Mouse (Mus musculus) midbrain, postnatal 0 days (tissue): ENCODE measurements around the gene Tsc22d2. TPM values are rescaled to one million over a fixed set of nuclear protein-coding genes. Genes with fewer than 3 reads are reported as not detected.

Source experiments
- ATAC-seq: fragments of 200-750 bp; cut with Nextera tagmentation; 2 replicates; pipeline ENCODE4 v1.8.0; 2017; ENCODE audit warnings: moderate number of reproducible peaks, mild to moderate bottlenecking, moderate TSS enrichment, moderate library complexity; ENCODE audit not compliant: low FRiP score
- DNase-seq: peaks from one replicate; pipeline ENCODE4 v3.0.0-alpha.2; 2015; ENCODE audit warnings: low spot score
- H3K27ac ChIP-seq: fragments of 300-500 bp; sonication (generic); 2 replicates; pipeline ENCODE4 v1.5.1; 2014; ENCODE audit warnings: low read depth, mild to moderate bottlenecking, low read length, mixed read lengths
- H3K27me3 ChIP-seq: fragments of 300-500 bp; sonication (generic); 2 replicates; pipeline ENCODE4 v1.6.1; 2014; ENCODE audit warnings: low read length, control low read depth, mixed read lengths; ENCODE audit not compliant: insufficient read depth
- H3K36me3 ChIP-seq: fragments of 300-500 bp; sonication (generic); 2 replicates; pipeline ENCODE4 v1.6.1; 2014; ENCODE audit warnings: low read length, control low read depth, mixed read lengths; ENCODE audit not compliant: insufficient read depth
- H3K4me1 ChIP-seq: fragments of 300-500 bp; sonication (generic); 2 replicates; pipeline ENCODE4 v1.6.1; 2014; ENCODE audit warnings: mild to moderate bottlenecking, control low read depth, antibody characterized with exemption, low read length, mixed read lengths; ENCODE audit not compliant: insufficient read depth
- H3K4me2 ChIP-seq: fragments of 300-500 bp; sonication (generic); 2 replicates; pipeline ENCODE4 v1.6.1; 2014; ENCODE audit warnings: low read depth, mild to moderate bottlenecking, low read length, mixed read lengths; ENCODE audit not compliant: poor library complexity, severe bottlenecking
- H3K4me3 ChIP-seq: fragments of 300-500 bp; sonication (generic); 2 replicates; pipeline ENCODE4 v1.5.1; 2014; ENCODE audit warnings: low read depth, mild to moderate bottlenecking, low read length, moderate library complexity
- H3K9ac ChIP-seq: fragments of 300-500 bp; sonication (generic); replicated peaks from 2 replicates; pipeline ENCODE4 v1.6.1; 2014; ENCODE audit warnings: mild to moderate bottlenecking, low read length, moderate library complexity, mixed read lengths; ENCODE audit not compliant: poor library complexity, severe bottlenecking
- H3K9me3 ChIP-seq: fragments of 300-500 bp; sonication (generic); 2 replicates; pipeline ENCODE4 v1.6.1; 2016; ENCODE audit warnings: low read length, control low read depth
- CTCF ChIP-seq: IDR thresholded peaks from 2 replicates; pipeline ENCODE4 v1.5.1; 2016; ENCODE audit warnings: antibody characterized with exemption, mild to moderate bottlenecking
- WGBS: fragments of 180-500 bp; shearing (Covaris S2); extraction: QIAGEN DNeasy Blood & Tissue Kit; methylation state at CpG from one replicate; pipeline ENCODE4 v1.1.7; 2014; 5-methylcytosine and 5-hydroxymethylcytosine counted together
- polyA plus RNA-seq: library from polyadenylated mRNA; unstranded; fragments of >200 nt; fragmentation: Nextera tagmentation; extraction: Ambion mirVana; gene quantifications from 2 replicates; pipeline ENCODE4 v1.2.1, GENCODE M21; 2015
- total RNA-seq: library from RNA; depleted of rRNA; stranded (reverse); fragments of >200 nt; gene quantifications from 2 replicates; pipeline ENCODE4 v1.2.3, GENCODE M21; 2014

Gene Tsc22d2
- total and polyA plus RNA-seq, 2 experiments from 2014 or later, result 11.7 to 40.3 TPM

- 63% methylated on average over 3 of the region's 3 CpGs for WGBS
- H3K36me3 ChIP-seq, result no peaks in the 10 kb centered on the region
- no peak overlapping the region for H3K4me2 ChIP-seq
- DNase-seq, result no peak
- ATAC-seq, result no peak
- H3K27me3 ChIP-seq, result no peaks in the 10 kb centered on the region
- H3K4me3 ChIP-seq, result no peak overlapping the region
- no peaks in the 10 kb centered on the region for H3K4me1 ChIP-seq
- H3K27ac ChIP-seq, result no peak overlapping the region
- no peaks in the 10 kb centered on the region for H3K9me3 ChIP-seq
- H3K9ac ChIP-seq, result no peak overlapping the region
- TF ChIP-seq CTCF, result no peak
Observed at GRCm38 (mm10) chr3:58399931-58400330, 14.6 kb upstream of the Tsc22d2 start.

GRCm38 (mm10) chr3:58411669-58412068 is 2.8 kb upstream of the Tsc22d2 start:
- no peak for TF ChIP-seq CTCF
- H3K4me3 ChIP-seq, result no peak overlapping the region
- DNase-seq (no peak), ATAC-seq (no peak)
- no peaks in the 10 kb centered on the region for H3K27me3 ChIP-seq
- H3K27ac ChIP-seq, result no peak overlapping the region
- no peaks in the 10 kb centered on the region; the same call in 1 of the 2 replicates for H3K4me1 ChIP-seq
- no peak overlapping the region for H3K9ac ChIP-seq
- H3K4me2 ChIP-seq, result no peak overlapping the region
- H3K9me3 ChIP-seq, result no peaks in the 10 kb centered on the region
- H3K36me3 ChIP-seq, result no peaks in the 10 kb centered on the region

- ATAC-seq, result no peak
- Histone ChIP-seq H3K4me1 (no peaks in the 10 kb centered on the region; the same call in 1 of the 2 replicates), H3K27ac (peak overlapping the region; percentile 95; the same call in 1 of the 2 replicates), H3K4me2 (peak overlapping the region; percentile 59), H3K9ac (peak overlapping the region; percentile 64), H3K36me3 (no peaks in the 10 kb centered on the region), H3K9me3 (no peaks in the 10 kb centered on the region), H3K4me3 (peak overlapping the region; percentile 73), H3K27me3 (no peaks in the 10 kb centered on the region)
- no peak for TF ChIP-seq CTCF
- DNase-seq, result no peak
- 43% methylated on average over 5 of the region's 5 CpGs for WGBS
Observed at GRCm38 (mm10) chr3:58413671-58414070, 844 bp upstream of the Tsc22d2 start.

- peak overlapping the region; percentile 73 for H3K4me3 ChIP-seq
- H3K27ac ChIP-seq, result peak overlapping the region; percentile 95
- H3K9ac ChIP-seq, result peak overlapping the region; percentile 86
- peak; percentile 53 for ATAC-seq
- no peak for TF ChIP-seq CTCF
- no peaks in the 10 kb centered on the region; the same call in none of the 2 replicates for H3K4me1 ChIP-seq
- H3K27me3 ChIP-seq, result no peaks in the 10 kb centered on the region
- H3K4me2 ChIP-seq, result peak overlapping the region; percentile 98
- peak; percentile 45 for DNase-seq
- WGBS, result 0% methylated on average over 64 of the region's 113 CpGs
- no peaks in the 10 kb centered on the region for H3K9me3 ChIP-seq
- H3K36me3 ChIP-seq, result no peaks in the 10 kb centered on the region
Observed at GRCm38 (mm10) chr3:58414986-58415883, 720 bp downstream of the Tsc22d2 start.

GRCm38 (mm10) chr3:58415884-58416725 is 1.6 kb downstream of the Tsc22d2 start:
- Histone ChIP-seq H3K36me3 (no peaks in the 10 kb centered on the region), H3K4me3 (peak overlapping the region; percentile 73), H3K27me3 (no peaks in the 10 kb centered on the region), H3K9me3 (no peaks in the 10 kb centered on the region), H3K4me2 (peak overlapping the region; percentile 98), H3K27ac (peak overlapping the region; percentile 95), H3K4me1 (no peaks in the 10 kb centered on the region; the same call in none of the 2 replicates), H3K9ac (peak overlapping the region; percentile 86)
- WGBS, result under 1% methylated on average over 82 of the region's 85 CpGs
- peak; percentile 79 for ATAC-seq
- TF ChIP-seq CTCF, result peak; percentile 69
- DNase-seq, result peak; percentile 91
